Mouse (Mus musculus): Measurements from ENCODE around the gene Kcns1. TPM values are rescaled to one million over a fixed set of nuclear protein-coding genes. Genes with fewer than 3 reads are reported as not detected.

Gene Kcns1
- total RNA-seq, 2 experiments from 2014 or later: 10.9 to 11.2 TPM

- no peak for DNase-seq (ENCODE audit: low spot score in 2 of 2)
- intact Hi-C loops (cut with DNase I): no loop called here
These were observed 4.9 kb upstream of the Kcns1 start for GRCm38 (mm10) chr2:164175850-164176249.

GRCm38 (mm10) chr2:164174649-164175395 is 3.9 kb upstream of the Kcns1 start:
- peak; percentile 73 to 83 for DNase-seq (ENCODE audit: low spot score in 2 of 2)
- intact Hi-C loops (cut with DNase I): loop anchor here (5.0 kb wide), 1 partner anchor 38 kb away; no protein-coding TSS in a partner anchor

- intact Hi-C loops (cut with DNase I): loop anchor here (5.0 kb wide), 1 partner anchor 36 kb away; no protein-coding TSS in a partner anchor
These were observed 2.5 kb upstream of the Kcns1 start for GRCm38 (mm10) chr2:164173394-164173793.

GRCm38 (mm10) chr2:164170326-164170725 is 587 bp downstream of the Kcns1 start:
- intact Hi-C loops (cut with DNase I): loop anchor here (5.0 kb wide), 1 partner anchor 33 kb away; no protein-coding TSS in a partner anchor
- DNase-seq (ENCODE audit: low spot score in 2 of 2): no peak

More at GRCm38 (mm10) chr2:164173394-164173793, 2.5 kb upstream of the Kcns1 start:
- no peak for DNase-seq (ENCODE audit: low spot score in 2 of 2)

GRCm38 (mm10) chr2:164168571-164168946 is 2.4 kb downstream of the Kcns1 start:
- peak; percentile 41 to 61 for DNase-seq (ENCODE audit: low spot score in 2 of 2)
- intact Hi-C loops (cut with DNase I): no loop called here

GRCm38 (mm10) chr2:164167752-164168570 is 3.0 kb downstream of the Kcns1 start:
- intact Hi-C loops (cut with DNase I): no loop called here
- no peak for DNase-seq (ENCODE audit: low spot score in 2 of 2)

GRCm38 (mm10) chr2:164164941-164165340 is 6.0 kb downstream of the Kcns1 start:
- intact Hi-C loops (cut with DNase I): no loop called here
- DNase-seq (ENCODE audit: low spot score in 2 of 2): no peak

- intact Hi-C loops (cut with DNase I): no loop called here
- no peak for DNase-seq (ENCODE audit: low spot score in 2 of 2)
These were observed 9.3 kb downstream of the Kcns1 start for GRCm38 (mm10) chr2:164161515-164162055.

GRCm38 (mm10) chr2:164158838-164159237 is 12.1 kb downstream of the Kcns1 start:
- DNase-seq (ENCODE audit: low spot score in 2 of 2): no peak
- intact Hi-C loops (cut with DNase I): no loop called here

GRCm38 (mm10) chr2:164156158-164156557 is 14.8 kb downstream of the Kcns1 start:
- intact Hi-C loops (cut with DNase I): no loop called here
- DNase-seq (ENCODE audit: low spot score in 2 of 2): no peak

GRCm38 (mm10) chr2:164154007-164154406 is 16.9 kb downstream of the Kcns1 start:
- intact Hi-C loops (cut with DNase I): no loop called here
- DNase-seq (ENCODE audit: low spot score in 2 of 2): no peak

GRCm38 (mm10) chr2:164152341-164152740 is 18.6 kb downstream of the Kcns1 start:
- intact Hi-C loops (cut with DNase I): no loop called here
- DNase-seq (ENCODE audit: low spot score in 2 of 2): no peak

- intact Hi-C loops (cut with DNase I): no loop called here
- DNase-seq (ENCODE audit: low spot score in 2 of 2): no peak
These were observed 20.7 kb downstream of the Kcns1 start for GRCm38 (mm10) chr2:164150086-164150760.

- intact Hi-C loops (cut with DNase I): no loop called here
- DNase-seq (ENCODE audit: low spot score in 2 of 2): peak in 1 of 2 experiments; percentile 46
These were observed 24.4 kb downstream of the Kcns1 start for GRCm38 (mm10) chr2:164146556-164146955.

- intact Hi-C loops (cut with DNase I): no loop called here
- DNase-seq (ENCODE audit: low spot score in 2 of 2): no peak
These were observed 26.4 kb downstream of the Kcns1 start for GRCm38 (mm10) chr2:164144541-164144940.

- DNase-seq (ENCODE audit: low spot score in 2 of 2): no peak
- intact Hi-C loops (cut with DNase I): no loop called here
These were observed 26.9 kb downstream of the Kcns1 start for GRCm38 (mm10) chr2:164144025-164144424.

- peak; percentile 59 to 61 for DNase-seq (ENCODE audit: low spot score in 2 of 2)
- intact Hi-C loops (cut with DNase I): no loop called here
These were observed 28.9 kb downstream of the Kcns1 start for GRCm38 (mm10) chr2:164142021-164142420.

GRCm38 (mm10) chr2:164137754-164138153 is 33.2 kb downstream of the Kcns1 start:
- intact Hi-C loops (cut with DNase I): loop anchor here (5.0 kb wide), 2 partner anchors 35 to 210 kb away; partner anchors contain the start of gene Kcns1
- peak; percentile 48 to 55 for DNase-seq (ENCODE audit: low spot score in 2 of 2)

- DNase-seq (ENCODE audit: low spot score in 2 of 2): no peak
- intact Hi-C loops (cut with DNase I): loop anchor here (5.0 kb wide), 2 partner anchors 36 to 211 kb away; partner anchors contain the start of gene Kcns1
These were observed 34.5 kb downstream of the Kcns1 start for GRCm38 (mm10) chr2:164136393-164136792.
